Mouse (Mus musculus) cerebellum, adult 2 months (tissue): ENCODE measurements around the gene Wwox.
A peak's percentile ranks its signal among the peaks of the same experiment; 100 is the strongest.

Experiments used
- CTCF ChIP-seq: fragments of 200-500 bp; IDR thresholded peaks from 2 replicates; pipeline ENCODE4 v1.5.1; 2011; ENCODE audit warnings: low read depth, mild to moderate bottlenecking, control low read depth, low read length, moderate library complexity, borderline replicate concordance; ENCODE audit not compliant: insufficient read depth
- POLR2A ChIP-seq: fragments of 200-500 bp; IDR thresholded peaks from 2 replicates; pipeline ENCODE4 v1.6.1; 2011; ENCODE audit warnings: low read length, control low read depth, borderline replicate concordance; ENCODE audit not compliant: insufficient read depth

DNA sequence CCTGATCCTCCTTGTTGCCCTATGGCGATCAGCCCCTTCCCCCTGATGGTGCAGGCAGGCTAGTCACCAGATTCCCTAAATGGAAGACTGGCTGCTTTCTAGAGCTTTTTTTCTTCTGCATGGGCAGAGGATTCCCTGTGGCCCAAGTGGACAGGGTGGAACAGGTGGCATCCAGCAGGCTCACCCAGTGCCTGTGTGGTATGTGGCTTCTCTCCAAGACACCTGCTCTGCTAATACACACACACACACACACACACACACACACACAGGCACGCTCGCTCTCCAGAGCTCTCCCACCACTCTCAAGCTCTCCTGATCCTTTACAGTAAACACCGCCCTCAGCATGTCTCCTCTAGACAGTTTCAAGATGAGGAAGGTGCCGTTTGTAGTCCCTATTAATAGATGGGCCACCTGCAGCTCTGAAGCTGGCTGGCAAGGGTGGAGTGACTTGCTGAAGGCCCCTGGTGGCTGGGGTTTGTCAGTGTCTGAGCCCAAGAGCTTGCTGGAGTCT lies 442.5 kb downstream of the Wwox start:
- peak; percentile 28; the same call in 1 of the 2 replicates for TF ChIP-seq CTCF
- no peak for TF ChIP-seq POLR2A
